Mouse (Mus musculus): ENCODE results near the gene Trappc4. TPM values are rescaled to one million over a fixed set of nuclear protein-coding genes. Genes with fewer than 3 reads are reported as not detected.
"Not testable (repeated sequence)": the region's sequence is repeated elsewhere in the genome, so short reads cannot be mapped to it uniquely, and the experiment has no call there.

Gene Trappc4
- polyA plus RNA-seq, 1 experiment from 2014 or later, result 79.9 TPM

- 39% methylated on average over 5 of the region's 5 CpGs for WGBS (ENCODE audit: insufficient replicate concordance)
- peak overlapping the region; percentile 92 for H3K4me2 ChIP-seq
- no peaks in the 10 kb centered on the region for H3K27me3 ChIP-seq (replicated peaks)
- peak overlapping the region; percentile 86 for H3K9ac ChIP-seq
- peak overlapping the region; percentile 79 for H3K4me3 ChIP-seq
- H3K9me3 ChIP-seq (replicated peaks), result no peaks in the 10 kb centered on the region
- ATAC-seq, result no peak
- H3K27ac ChIP-seq, result peak overlapping the region; percentile 85
- peaks cover 42% of the 10 kb centered on the region for H3K4me1 ChIP-seq
- peaks cover 28% of the 10 kb centered on the region for H3K36me3 ChIP-seq
Observed at GRCm38 (mm10) chr9:44378153-44378730, 29.2 kb downstream of the Trappc4 start.

GRCm38 (mm10) chr9:44377335-44377734 is 30.1 kb downstream of the Trappc4 start:
- ATAC-seq, result not testable (repeated sequence)

GRCm38 (mm10) chr9:44376141-44376540 is 31.3 kb downstream of the Trappc4 start:
- peaks cover 7% of the 10 kb centered on the region for H3K36me3 ChIP-seq
- no peak overlapping the region for H3K9ac ChIP-seq
- no peak overlapping the region for H3K4me3 ChIP-seq
- ATAC-seq, result no peak
- no peaks in the 10 kb centered on the region for H3K27me3 ChIP-seq (replicated peaks)
- no peak overlapping the region for H3K27ac ChIP-seq
- H3K9me3 ChIP-seq (replicated peaks), result no peaks in the 10 kb centered on the region
- WGBS (ENCODE audit: insufficient replicate concordance), result 85% methylated on average over 6 of the region's 6 CpGs
- no peak overlapping the region for H3K4me2 ChIP-seq
- peaks cover 39% of the 10 kb centered on the region for H3K4me1 ChIP-seq

More at GRCm38 (mm10) chr9:44377335-44377734, 30.1 kb downstream of the Trappc4 start:
- not testable (repeated sequence) for H3K27ac ChIP-seq; H3K4me3 ChIP-seq; H3K9me3 ChIP-seq (replicated peaks); H3K27me3 ChIP-seq (replicated peaks)
- peaks cover 43% of the 10 kb centered on the region for H3K4me1 ChIP-seq
- H3K4me2 ChIP-seq, result peak overlapping the region; percentile 92
- 60% methylated on average over 2 of the region's 2 CpGs for WGBS (ENCODE audit: insufficient replicate concordance)
- peak overlapping the region; percentile 86; the same call in 1 of the 2 replicates for H3K9ac ChIP-seq
- peaks cover 19% of the 10 kb centered on the region for H3K36me3 ChIP-seq

- Histone ChIP-seq H3K36me3 (no peaks in the 10 kb centered on the region), H3K9ac (peak overlapping the region; percentile 9; the same call in 1 of the 2 replicates), H3K4me2 (no peak overlapping the region), H3K27ac (peak overlapping the region; percentile 27; the same call in 1 of the 2 replicates), H3K4me1 (peaks cover 20% of the 10 kb centered on the region), H3K4me3 (no peak overlapping the region), H3K27me3 (replicated peaks) (no peaks in the 10 kb centered on the region), H3K9me3 (replicated peaks) (no peaks in the 10 kb centered on the region)
- ATAC-seq, result 0 out of 2 replicates have a peak, but pooled peaks have one; percentile 42
Observed at GRCm38 (mm10) chr9:44373386-44373785, 34.0 kb downstream of the Trappc4 start.

GRCm38 (mm10) chr9:44364480-44364879 is 42.9 kb downstream of the Trappc4 start:
- 57% methylated on average over 3 of the region's 3 CpGs for WGBS (ENCODE audit: insufficient replicate concordance)
- Histone ChIP-seq H3K27me3 (replicated peaks) (no peaks in the 10 kb centered on the region), H3K4me2 (no peak overlapping the region), H3K4me3 (no peak overlapping the region), H3K9ac (no peak overlapping the region), H3K36me3 (peaks cover 6% of the 10 kb centered on the region), H3K27ac (no peak overlapping the region), H3K9me3 (replicated peaks) (no peaks in the 10 kb centered on the region), H3K4me1 (peaks cover 16% of the 10 kb centered on the region)
- ATAC-seq, result no peak

GRCm38 (mm10) chr9:44361931-44362330 is 45.5 kb downstream of the Trappc4 start:
- ATAC-seq, result peak; percentile 30; the same call in 1 of the 2 replicates
- Histone ChIP-seq H3K4me3 (peak overlapping the region; percentile 92), H3K27ac (peak overlapping the region; percentile 86), H3K4me2 (peak overlapping the region; percentile 83), H3K4me1 (peaks cover 18% of the 10 kb centered on the region), H3K36me3 (peaks cover 28% of the 10 kb centered on the region), H3K9ac (peak overlapping the region; percentile 84)
- WGBS (ENCODE audit: insufficient replicate concordance), result 38% methylated on average over 4 of the region's 4 CpGs
- not testable (repeated sequence) for H3K9me3 ChIP-seq (replicated peaks); H3K27me3 ChIP-seq (replicated peaks)

- WGBS (ENCODE audit: insufficient replicate concordance), result under 1% methylated on average over 44 of the region's 44 CpGs
Observed at GRCm38 (mm10) chr9:44361190-44361917, 46.0 kb downstream of the Trappc4 start, which contains the start of gene Vps11. Gene Vps11 (minus strand): TSS chr9:44361670.

GRCm38 (mm10) chr9:44357207-44357606 is 50.2 kb downstream of the Trappc4 start:
- 63% methylated on average over 4 of the region's 4 CpGs for WGBS (ENCODE audit: insufficient replicate concordance)
- Histone ChIP-seq H3K4me2 (no peak overlapping the region), H3K27ac (no peak overlapping the region), H3K36me3 (peaks cover 76% of the 10 kb centered on the region), H3K9me3 (replicated peaks) (no peaks in the 10 kb centered on the region), H3K9ac (no peak overlapping the region), H3K4me1 (peaks cover 24% of the 10 kb centered on the region), H3K27me3 (replicated peaks) (no peaks in the 10 kb centered on the region), H3K4me3 (no peak overlapping the region)
- peak; percentile 36; the same call in 1 of the 2 replicates for ATAC-seq

More at GRCm38 (mm10) chr9:44361190-44361917, 46.0 kb downstream of the Trappc4 start, which contains the start of gene Vps11:
- peak within 1 kb of the TSS; percentile 87 for H3K27ac ChIP-seq
- peak within 1 kb of the TSS; percentile 84 for H3K9ac ChIP-seq
- peaks cover 34% of the 10 kb centered on the region for H3K36me3 ChIP-seq
- H3K4me3 ChIP-seq, result peak within 1 kb of the TSS; percentile 92
- H3K9me3 ChIP-seq (replicated peaks), result no peaks in the 10 kb centered on the region
- H3K4me1 ChIP-seq, result peaks cover 20% of the 10 kb centered on the region
- H3K27me3 ChIP-seq (replicated peaks), result no peaks in the 10 kb centered on the region
- ATAC-seq, result peak; percentile 90
- H3K4me2 ChIP-seq, result peak within 1 kb of the TSS; percentile 83

Small RNAs within 50 kb of the gene (microRNA-seq; reads per million reads assigned to microRNA genes)
- gene Mir7085, result not detected

Other genes with a start within 250 kb of the Trappc4 start
- 9.5 and 10.0 TPM in 2 replicates for gene Cbl, start 173.6 kb downstream of the Trappc4 start, polyA plus RNA-seq (2016; fragmentation: Nextera tagmentation; extraction: Ambion mirVana)
- not detected in 2 replicates for gene Ccdc153, start 166.9 kb downstream of the Trappc4 start, polyA plus RNA-seq (2016; fragmentation: Nextera tagmentation; extraction: Ambion mirVana)
- 0.15 and 0.17 TPM in 2 replicates for gene Pdzd3, start 156.1 kb downstream of the Trappc4 start, polyA plus RNA-seq (2016; fragmentation: Nextera tagmentation; extraction: Ambion mirVana)
- 3.6 and 4.0 TPM in 2 replicates for gene Nlrx1, start 139.0 kb downstream of the Trappc4 start, polyA plus RNA-seq (2016; fragmentation: Nextera tagmentation; extraction: Ambion mirVana)
- 20.1 and 21.7 TPM in 2 replicates for gene Abcg4, start 119.0 kb downstream of the Trappc4 start, polyA plus RNA-seq (2016; fragmentation: Nextera tagmentation; extraction: Ambion mirVana)
- gene Hinfp, start 101.9 kb downstream of the Trappc4 start, polyA plus RNA-seq (2016; fragmentation: Nextera tagmentation; extraction: Ambion mirVana), result 16.2 and 17.2 TPM in 2 replicates
- gene C2cd2l, start 87.3 kb downstream of the Trappc4 start, polyA plus RNA-seq (2016; fragmentation: Nextera tagmentation; extraction: Ambion mirVana), result 12.3 and 13.0 TPM in 2 replicates
- 21.9 and 24.0 TPM in 2 replicates for gene Dpagt1, start 81.6 kb downstream of the Trappc4 start, polyA plus RNA-seq (2016; fragmentation: Nextera tagmentation; extraction: Ambion mirVana)
- gene H2afx, start 72.9 kb downstream of the Trappc4 start, polyA plus RNA-seq (2016; fragmentation: Nextera tagmentation; extraction: Ambion mirVana), result 233 and 239 TPM in 2 replicates
- gene Hmbs, start 63.4 kb downstream of the Trappc4 start, polyA plus RNA-seq (2016; fragmentation: Nextera tagmentation; extraction: Ambion mirVana), result 1,354 and 1,355 TPM in 2 replicates
- 17.0 and 19.0 TPM in 2 replicates for gene Vps11, start 45.9 kb downstream of the Trappc4 start, polyA plus RNA-seq (2016; fragmentation: Nextera tagmentation; extraction: Ambion mirVana)
- 24.4 and 26.4 TPM in 2 replicates for gene Hyou1, start 28.1 kb downstream of the Trappc4 start, polyA plus RNA-seq (2016; fragmentation: Nextera tagmentation; extraction: Ambion mirVana)
- gene Slc37a4, start 10.7 kb downstream of the Trappc4 start, polyA plus RNA-seq (2016; fragmentation: Nextera tagmentation; extraction: Ambion mirVana), result 19.7 and 21.1 TPM in 2 replicates
- 1,783 and 1,792 TPM in 2 replicates for gene Rps25, start 461 bp downstream of the Trappc4 start, polyA plus RNA-seq (2016; fragmentation: Nextera tagmentation; extraction: Ambion mirVana)
- gene Ccdc84, start 11.0 kb upstream of the Trappc4 start, polyA plus RNA-seq (2016; fragmentation: Nextera tagmentation; extraction: Ambion mirVana), result 16.8 and 18.6 TPM in 2 replicates
- not detected in 2 replicates for gene Foxr1, start 33.5 kb upstream of the Trappc4 start, polyA plus RNA-seq (2016; fragmentation: Nextera tagmentation; extraction: Ambion mirVana)
- not detected in 2 replicates for gene Upk2, start 47.4 kb upstream of the Trappc4 start, polyA plus RNA-seq (2016; fragmentation: Nextera tagmentation; extraction: Ambion mirVana)
- 2.5 and 2.7 TPM in 2 replicates for gene Bcl9l, start 75.2 kb upstream of the Trappc4 start, polyA plus RNA-seq (2016; fragmentation: Nextera tagmentation; extraction: Ambion mirVana)
- 0.05 TPM in 1 of 2 replicates, not detected in the other for gene Cxcr5, start 154.3 kb upstream of the Trappc4 start, polyA plus RNA-seq (2016; fragmentation: Nextera tagmentation; extraction: Ambion mirVana)
- 9.3 and 10.0 TPM in 2 replicates for gene Ddx6, start 197.3 kb upstream of the Trappc4 start, polyA plus RNA-seq (2016; fragmentation: Nextera tagmentation; extraction: Ambion mirVana)